Mouse (Mus musculus) heart, embryonic 13.5 days (tissue): Measurements from ENCODE around the gene Mknk1. TPM values are rescaled to one million over a fixed set of nuclear protein-coding genes. Genes with fewer than 3 reads are reported as not detected.

ENCODE experiments used
- ATAC-seq: fragments of 200-750 bp; cut with Nextera tagmentation; 2 replicates; pipeline ENCODE4 v1.8.0; 2017; ENCODE audit warnings: moderate TSS enrichment; ENCODE audit not compliant: insufficient number of reproducible peaks, low FRiP score, low TSS enrichment; ENCODE audit errors: extremely low read depth
- H3K27ac ChIP-seq: fragments of 300-500 bp; sonication (generic); replicated peaks from 2 replicates; pipeline ENCODE4 v1.5.1; 2015; ENCODE audit warnings: moderate library complexity, mild to moderate bottlenecking, inconsistent platforms
- H3K27me3 ChIP-seq: fragments of 300-500 bp; sonication (generic); replicated peaks from 2 replicates; pipeline ENCODE4 v1.6.1; 2015; ENCODE audit warnings: mild to moderate bottlenecking, inconsistent platforms
- H3K36me3 ChIP-seq: fragments of 300-500 bp; sonication (generic); 2 replicates; pipeline ENCODE4 v1.6.1; 2015; ENCODE audit warnings: mild to moderate bottlenecking, inconsistent platforms
- H3K4me1 ChIP-seq: fragments of 300-500 bp; sonication (generic); 2 replicates; pipeline ENCODE4 v1.6.1; 2015; ENCODE audit warnings: inconsistent platforms
- H3K4me2 ChIP-seq: fragments of 300-500 bp; sonication (generic); 2 replicates; pipeline ENCODE4 v1.6.1; 2015; ENCODE audit warnings: inconsistent platforms, mild to moderate bottlenecking, moderate library complexity
- H3K4me3 ChIP-seq: fragments of 300-500 bp; sonication (generic); 2 replicates; pipeline ENCODE4 v1.5.1; 2015; ENCODE audit warnings: moderate library complexity, mild to moderate bottlenecking, inconsistent platforms
- H3K9ac ChIP-seq: fragments of 300-500 bp; sonication (generic); 2 replicates; pipeline ENCODE4 v1.6.1; 2015; ENCODE audit warnings: inconsistent platforms, mild to moderate bottlenecking, moderate library complexity
- H3K9me3 ChIP-seq: fragments of 300-500 bp; sonication (generic); 2 replicates; pipeline ENCODE4 v1.6.1; 2016; ENCODE audit warnings: inconsistent platforms
- WGBS: fragments of 180-500 bp; shearing (Covaris S2); methylation state at CpG from one replicate; pipeline ENCODE4 v1.1.7; 2015; ENCODE audit warnings: mixed read lengths; 5-methylcytosine and 5-hydroxymethylcytosine counted together
- polyA plus RNA-seq: library from polyadenylated mRNA; unstranded; fragments of >200 nt; fragmentation: Nextera tagmentation; extraction: Ambion mirVana; gene quantifications from 2 replicates; pipeline ENCODE4 v1.2.1, GENCODE M21; 2015

Gene Mknk1
- polyA plus RNA-seq, 1 experiment from 2014 or later, result 18.6 TPM

DNA sequence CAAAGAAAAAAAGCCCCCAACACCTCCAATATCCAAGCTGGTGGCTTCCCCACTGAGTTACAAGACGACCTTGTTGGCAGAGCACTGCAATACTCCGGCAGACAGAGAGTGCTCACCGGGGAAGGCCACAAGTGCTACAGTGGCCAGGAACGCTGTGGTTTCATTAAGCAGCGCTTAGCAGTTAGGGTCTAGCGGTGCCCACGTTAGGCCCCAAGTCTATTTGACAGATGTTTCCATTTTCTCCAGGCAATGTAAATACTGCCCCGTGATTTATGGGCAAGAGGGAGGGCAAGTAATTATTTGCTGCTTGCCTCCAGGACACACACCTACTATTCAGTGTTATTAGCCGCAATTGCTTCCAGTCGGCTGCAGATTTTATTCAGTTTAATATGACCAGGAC lies 24.9 kb downstream of the Mknk1 start:
- no peak for ATAC-seq
- Histone ChIP-seq H3K4me3 (no peak overlapping the region), H3K4me2 (no peak overlapping the region), H3K27ac (no peak overlapping the region), H3K9me3 (no peaks in the 10 kb centered on the region), H3K9ac (no peak overlapping the region), H3K4me1 (no peaks in the 10 kb centered on the region), H3K27me3 (no peaks in the 10 kb centered on the region), H3K36me3 (peaks cover 87% of the 10 kb centered on the region)
- 69% methylated on average over 10 of the region's 10 CpGs for WGBS

DNA sequence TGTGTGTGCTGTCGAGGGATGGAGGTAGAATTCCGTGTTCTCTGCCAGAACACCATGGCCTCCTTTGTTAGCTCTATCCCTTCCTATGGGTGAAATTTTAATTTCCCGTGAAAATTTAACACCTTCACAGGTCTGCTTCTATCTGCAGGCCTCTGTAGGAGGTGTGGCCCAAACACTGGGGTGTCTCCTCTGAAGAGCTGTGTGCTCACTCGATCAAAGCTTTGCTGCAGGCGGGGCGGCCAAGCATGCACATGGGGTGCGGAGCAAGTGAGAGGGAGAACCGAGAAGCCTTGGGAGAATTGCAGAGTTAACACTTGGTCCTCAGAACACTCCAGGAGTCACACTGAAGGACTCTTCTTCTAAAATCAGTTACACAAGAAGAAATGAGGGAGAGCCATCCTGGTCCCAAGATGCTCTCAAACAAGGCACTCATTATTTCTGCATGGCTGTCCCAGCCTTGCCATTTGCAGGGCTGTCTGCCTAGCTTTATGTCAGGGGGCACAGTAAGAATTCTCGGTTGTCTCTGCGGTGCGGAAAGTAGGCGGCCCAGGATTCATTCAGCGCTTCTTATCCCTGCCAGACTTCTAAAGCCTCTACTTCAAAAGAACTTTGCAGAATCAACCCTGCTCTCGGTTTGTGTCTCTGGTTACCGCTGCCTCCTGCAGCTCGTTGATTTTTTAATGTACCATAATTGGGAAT lies 30.7 kb downstream of the Mknk1 start:
- Histone ChIP-seq H3K4me2 (no peak overlapping the region), H3K4me3 (no peak overlapping the region), H3K36me3 (peaks cover 73% of the 10 kb centered on the region), H3K4me1 (no peaks in the 10 kb centered on the region), H3K27ac (no peak overlapping the region), H3K9me3 (no peaks in the 10 kb centered on the region), H3K27me3 (no peaks in the 10 kb centered on the region), H3K9ac (no peak overlapping the region)
- no peak for ATAC-seq
- WGBS, result 44% methylated on average over 16 of the region's 16 CpGs

DNA sequence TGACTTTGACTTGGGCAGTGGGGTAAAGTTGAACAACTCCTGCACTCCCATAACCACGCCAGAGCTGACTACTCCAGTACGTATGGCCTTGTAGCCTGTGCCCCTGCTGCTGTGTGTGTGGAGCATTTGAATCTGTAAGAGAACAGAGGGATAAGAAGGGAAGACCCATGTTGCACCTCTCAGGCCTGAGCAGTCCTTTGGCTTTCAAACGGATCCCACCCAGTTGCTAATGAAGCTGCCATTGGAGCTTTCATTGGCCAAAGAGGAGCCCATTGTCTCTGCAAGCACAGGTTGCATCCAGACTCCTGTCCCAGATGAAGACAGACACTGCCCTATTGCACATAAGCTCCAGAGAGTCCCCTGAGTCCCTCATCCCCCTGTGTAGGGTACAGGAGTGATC lies 34.2 kb downstream of the Mknk1 start:
- WGBS, result 77% methylated on average over 3 of the region's 3 CpGs
- Histone ChIP-seq H3K27ac (no peak overlapping the region), H3K9ac (no peak overlapping the region), H3K9me3 (no peaks in the 10 kb centered on the region), H3K4me2 (no peak overlapping the region), H3K27me3 (0 out of 2 replicates have a peak, but pooled peaks cover 4% of the 10 kb centered on the region), H3K36me3 (peaks cover 69% of the 10 kb centered on the region), H3K4me3 (no peak overlapping the region), H3K4me1 (peaks cover 9% of the 10 kb centered on the region)
- no peak for ATAC-seq

DNA sequence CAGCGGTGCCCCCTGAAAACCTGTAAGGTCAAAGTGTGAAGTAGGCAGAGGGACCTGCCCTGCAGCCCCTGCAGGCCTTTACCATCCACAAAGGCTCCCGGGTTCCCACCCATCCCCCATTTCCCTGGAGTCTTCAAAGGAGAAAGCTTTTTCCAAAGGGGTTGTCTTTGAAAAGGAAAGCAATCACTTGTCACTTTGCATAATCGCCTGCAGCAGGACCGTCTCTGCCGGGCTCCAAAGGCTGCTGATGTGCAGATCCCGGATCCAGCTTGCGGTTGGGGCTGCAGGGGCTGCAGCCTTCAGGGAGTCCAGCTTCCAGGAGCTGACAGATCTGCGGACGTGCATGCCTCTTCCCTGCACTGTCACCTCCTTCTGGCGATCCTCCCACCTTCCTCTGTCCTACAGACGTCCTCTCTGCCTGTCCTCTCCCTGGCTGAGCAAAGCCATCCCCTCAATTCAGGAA lies 39.2 kb downstream of the Mknk1 start:
- ATAC-seq, result no peak
- peak overlapping the region; percentile 17; the same call in 1 of the 2 replicates for H3K4me3 ChIP-seq
- peak overlapping the region; percentile 57 for H3K4me2 ChIP-seq
- H3K27ac ChIP-seq, result no peak overlapping the region
- 4% methylated on average over 11 of the region's 11 CpGs for WGBS
- H3K27me3 ChIP-seq, result peaks cover 18% of the 10 kb centered on the region; the same call in 1 of the 2 replicates
- peaks cover 17% of the 10 kb centered on the region for H3K4me1 ChIP-seq
- 0 out of 2 replicates have a peak overlapping the region, but pooled peaks have one; percentile 44 for H3K9ac ChIP-seq
- peaks cover 37% of the 10 kb centered on the region for H3K36me3 ChIP-seq
- no peaks in the 10 kb centered on the region for H3K9me3 ChIP-seq

DNA sequence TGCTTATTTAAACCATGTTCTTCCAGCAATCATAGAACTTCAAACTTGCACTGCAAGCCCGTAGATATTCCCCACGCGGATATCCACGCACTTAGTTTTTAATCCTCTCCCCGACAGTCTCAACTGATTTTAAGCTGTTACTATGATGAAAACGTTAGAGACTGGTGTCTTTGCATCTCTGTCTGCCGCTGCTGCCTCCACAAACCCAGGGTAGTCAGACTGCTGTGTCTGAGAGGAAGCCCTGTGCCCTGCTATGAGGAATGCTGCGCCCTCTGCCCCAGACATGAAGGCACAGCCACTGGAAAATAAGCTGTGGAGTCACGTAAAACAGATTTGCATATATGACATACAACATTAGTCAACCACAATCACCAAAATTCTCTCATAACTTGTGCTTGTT lies 39.8 kb downstream of the Mknk1 start:
- no peaks in the 10 kb centered on the region for H3K9me3 ChIP-seq
- H3K9ac ChIP-seq, result no peak overlapping the region
- H3K27me3 ChIP-seq, result peaks cover 18% of the 10 kb centered on the region; the same call in 1 of the 2 replicates
- peak overlapping the region; percentile 57 for H3K4me2 ChIP-seq
- no peak overlapping the region for H3K4me3 ChIP-seq
- ATAC-seq, result no peak
- H3K4me1 ChIP-seq, result peaks cover 17% of the 10 kb centered on the region
- H3K36me3 ChIP-seq, result peaks cover 31% of the 10 kb centered on the region
- no peak overlapping the region for H3K27ac ChIP-seq
- 48% methylated on average over 9 of the region's 9 CpGs for WGBS

DNA sequence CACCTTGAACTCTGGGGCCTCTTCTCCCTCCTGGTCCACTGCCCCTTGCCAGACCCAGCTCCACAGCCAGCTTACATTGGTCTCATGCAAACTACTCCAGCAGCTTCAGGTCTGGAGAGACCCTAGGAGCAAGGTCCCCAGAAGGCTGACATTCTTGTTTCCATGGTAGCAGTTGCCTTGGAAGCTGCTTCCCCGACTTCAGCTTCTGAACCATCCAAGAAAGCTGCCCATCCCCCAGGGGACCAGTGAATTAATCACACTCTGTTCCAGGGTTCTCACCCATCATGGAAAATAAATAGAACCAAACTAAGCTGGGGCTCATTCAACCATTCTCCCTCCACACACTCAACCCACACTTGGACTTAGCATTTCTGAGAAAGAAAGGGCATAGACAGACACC lies 42.2 kb downstream of the Mknk1 start:
- Histone ChIP-seq H3K27me3 (peaks cover 27% of the 10 kb centered on the region), H3K27ac (no peak overlapping the region), H3K9ac (no peak overlapping the region), H3K9me3 (no peaks in the 10 kb centered on the region), H3K36me3 (peaks cover 8% of the 10 kb centered on the region), H3K4me2 (no peak overlapping the region), H3K4me3 (no peak overlapping the region), H3K4me1 (peaks cover 17% of the 10 kb centered on the region)
- 32% methylated on average over 1 of the region's 1 CpGs for WGBS
- ATAC-seq, result no peak

DNA sequence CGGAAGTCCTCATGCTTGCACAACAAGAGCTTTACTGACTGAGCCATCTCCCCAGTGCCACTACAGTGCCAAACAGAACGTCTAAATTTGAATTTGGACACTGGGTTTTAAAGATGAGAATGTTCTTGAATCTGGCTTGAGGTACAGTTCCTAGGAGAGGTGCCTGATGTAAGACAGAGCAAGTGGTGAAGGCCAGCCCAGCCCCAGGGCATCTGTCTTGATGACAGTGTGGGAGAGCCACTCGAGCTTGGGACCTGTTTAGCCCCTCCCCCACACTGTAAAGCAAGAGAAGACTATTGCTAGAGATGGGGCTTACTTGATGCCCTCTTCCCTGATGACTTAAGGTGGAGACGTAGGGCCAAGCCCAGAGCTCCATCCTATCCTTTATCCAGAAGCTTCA lies 43.2 kb downstream of the Mknk1 start:
- H3K27ac ChIP-seq, result no peak overlapping the region
- H3K9ac ChIP-seq, result no peak overlapping the region
- no peaks in the 10 kb centered on the region for H3K36me3 ChIP-seq
- peaks cover 17% of the 10 kb centered on the region for H3K4me1 ChIP-seq
- H3K27me3 ChIP-seq, result peaks cover 35% of the 10 kb centered on the region
- H3K9me3 ChIP-seq, result no peaks in the 10 kb centered on the region
- WGBS, result 44% methylated on average over 4 of the region's 4 CpGs
- no peak overlapping the region for H3K4me3 ChIP-seq
- no peak for ATAC-seq
- no peak overlapping the region for H3K4me2 ChIP-seq

DNA sequence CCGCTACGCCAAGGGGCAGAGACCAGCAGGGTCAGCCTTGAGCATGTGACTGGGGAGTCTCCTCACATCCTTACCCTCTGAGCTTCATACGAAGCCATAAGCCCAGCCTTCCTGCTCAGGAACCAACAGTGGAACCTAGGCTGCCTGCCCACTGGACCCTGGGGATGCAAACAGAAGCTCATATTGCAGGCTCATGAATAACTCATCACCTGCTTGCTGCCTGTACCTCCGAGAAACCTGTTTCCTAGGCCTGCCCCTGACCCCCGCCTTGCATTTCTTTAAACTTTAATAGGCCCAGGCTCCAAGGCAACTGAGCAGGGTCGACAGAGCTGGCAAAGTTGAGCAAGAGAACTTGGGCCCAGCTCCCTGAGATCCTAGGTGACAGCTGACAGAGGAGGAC lies 45.0 kb downstream of the Mknk1 start, which contains the start of gene Kncn:
Gene Kncn (plus strand): TSS at position 379 of the 400 bp plus-strand sequence.
- H3K27ac ChIP-seq, result no peak within 1 kb of the TSS
- no peak for ATAC-seq

DNA sequence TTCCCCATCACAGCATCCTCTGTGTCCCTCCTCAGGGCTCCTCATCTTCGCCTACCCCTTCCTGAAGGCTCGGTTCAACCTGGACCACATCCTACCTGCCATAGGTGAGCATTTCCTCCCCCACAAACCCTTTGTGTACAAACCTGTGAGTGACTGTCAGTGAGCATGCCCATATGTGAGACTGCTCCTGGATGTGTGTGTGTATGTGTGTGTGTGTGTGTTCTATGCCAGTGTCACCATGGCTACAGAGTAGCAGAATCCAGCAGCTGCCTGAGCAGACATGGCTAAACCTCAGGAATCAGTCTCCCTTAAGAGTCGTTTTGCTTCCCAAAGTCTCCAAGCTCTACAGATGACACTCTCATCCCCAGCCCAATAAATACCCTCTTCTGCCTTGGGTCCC lies 46.8 kb downstream of the Mknk1 start:
- Histone ChIP-seq H3K36me3 (no peaks in the 10 kb centered on the region), H3K4me1 (peaks cover 10% of the 10 kb centered on the region), H3K4me2 (no peak overlapping the region), H3K27me3 (peaks cover 66% of the 10 kb centered on the region), H3K27ac (no peak overlapping the region), H3K4me3 (no peak overlapping the region), H3K9me3 (no peaks in the 10 kb centered on the region), H3K9ac (no peak overlapping the region)
- 59% methylated on average over 3 of the region's 3 CpGs for WGBS
- no peak for ATAC-seq

More for the DNA sequence above, 45.0 kb downstream of the Mknk1 start, which contains the start of gene Kncn:
- Histone ChIP-seq H3K27me3 (peaks cover 48% of the 10 kb centered on the region), H3K4me2 (no peak within 1 kb of the TSS), H3K36me3 (no peaks in the 10 kb centered on the region), H3K9me3 (no peaks in the 10 kb centered on the region), H3K4me1 (no peaks in the 10 kb centered on the region), H3K4me3 (no peak within 1 kb of the TSS), H3K9ac (no peak within 1 kb of the TSS)
- 65% methylated on average over 6 of the region's 6 CpGs for WGBS

DNA sequence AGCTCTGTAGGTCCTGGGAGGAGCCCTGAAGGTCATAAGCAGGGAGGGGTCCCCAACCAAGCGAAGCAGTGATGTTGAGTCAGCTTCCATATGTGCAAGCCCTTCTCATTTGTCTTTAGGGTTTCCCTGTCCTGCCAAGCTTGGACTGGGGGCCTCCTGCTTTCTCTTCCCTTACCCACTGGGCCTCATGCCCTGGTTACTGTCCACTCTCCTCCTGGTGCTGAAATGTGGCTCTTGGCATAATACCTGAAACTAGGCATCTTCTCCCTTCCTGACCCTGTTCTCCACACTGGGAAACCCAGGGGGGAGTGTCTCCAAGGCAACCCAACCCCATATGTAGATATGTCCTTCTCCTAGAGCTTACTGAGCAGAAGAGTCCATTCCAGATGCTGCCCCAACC lies 47.9 kb downstream of the Mknk1 start:
- H3K27me3 ChIP-seq, result peaks cover 67% of the 10 kb centered on the region
- 42% methylated on average over 1 of the region's 1 CpGs for WGBS
- peaks cover 12% of the 10 kb centered on the region for H3K4me1 ChIP-seq
- H3K27ac ChIP-seq, result no peak overlapping the region
- no peaks in the 10 kb centered on the region for H3K36me3 ChIP-seq
- H3K4me2 ChIP-seq, result no peak overlapping the region
- H3K4me3 ChIP-seq, result no peak overlapping the region
- no peak overlapping the region for H3K9ac ChIP-seq
- no peak for ATAC-seq
- H3K9me3 ChIP-seq, result no peaks in the 10 kb centered on the region

DNA sequence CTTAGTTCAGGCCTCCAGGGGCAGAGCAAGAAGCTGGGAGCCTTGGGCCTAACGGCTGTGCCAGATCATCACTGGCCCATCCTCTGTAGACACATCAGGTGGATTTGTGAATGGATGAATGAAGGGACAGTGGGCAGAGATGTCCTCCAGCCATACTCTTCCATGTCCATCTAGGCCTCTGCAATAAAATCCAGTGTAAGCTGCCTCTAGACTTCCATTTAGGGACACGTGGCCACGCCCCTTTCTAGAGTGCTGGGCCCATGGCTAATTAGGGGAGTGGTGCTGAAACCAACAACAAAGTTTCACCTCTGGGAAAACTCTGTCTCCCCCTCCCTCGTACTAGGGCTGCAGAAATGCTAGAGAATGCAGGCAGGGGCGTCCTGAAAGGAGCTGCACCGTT lies 51.1 kb downstream of the Mknk1 start:
- Histone ChIP-seq H3K36me3 (no peaks in the 10 kb centered on the region), H3K9ac (peak overlapping the region; percentile 47; the same call in 1 of the 2 replicates), H3K4me1 (peaks cover 12% of the 10 kb centered on the region), H3K27ac (no peak overlapping the region), H3K4me2 (peak overlapping the region; percentile 74), H3K27me3 (peaks cover 79% of the 10 kb centered on the region), H3K9me3 (no peaks in the 10 kb centered on the region), H3K4me3 (peak overlapping the region; percentile 42)
- 12% methylated on average over 6 of the region's 6 CpGs for WGBS
- no peak for ATAC-seq

DNA sequence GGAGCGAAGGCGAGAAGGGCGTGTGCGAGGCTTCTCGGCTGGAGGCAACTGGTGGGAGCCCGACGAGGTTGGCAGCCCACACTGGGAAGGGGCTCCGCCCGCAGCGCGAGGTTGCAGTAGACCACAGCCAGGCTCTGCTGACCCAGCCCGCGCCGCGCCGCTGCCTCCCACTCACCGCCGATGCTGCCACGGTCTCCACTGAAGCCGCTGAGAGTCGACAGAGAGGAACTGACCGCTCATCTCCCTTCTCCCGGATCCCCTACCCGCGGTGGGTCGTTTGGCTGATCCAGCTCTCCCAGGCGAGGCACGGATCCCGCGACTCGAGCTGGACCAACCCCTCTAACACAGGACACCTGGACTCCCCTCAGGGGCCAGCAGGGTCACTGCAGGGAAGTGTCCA lies 51.6 kb downstream of the Mknk1 start, which contains the start of gene 6430628N08Rik:
Gene 6430628N08Rik (plus strand): TSS at position 113 of the 400 bp plus-strand sequence.
- H3K4me2 ChIP-seq, result peak within 1 kb of the TSS; percentile 74
- ATAC-seq, result no peak
- H3K27me3 ChIP-seq, result peaks cover 81% of the 10 kb centered on the region
- peak within 1 kb of the TSS; percentile 42 for H3K4me3 ChIP-seq
- H3K27ac ChIP-seq, result no peak within 1 kb of the TSS
- H3K9ac ChIP-seq, result peak within 1 kb of the TSS; percentile 47; the same call in 1 of the 2 replicates
- WGBS, result 2% methylated on average over 31 of the region's 31 CpGs
- no peaks in the 10 kb centered on the region for H3K9me3 ChIP-seq
- H3K4me1 ChIP-seq, result peaks cover 12% of the 10 kb centered on the region
- H3K36me3 ChIP-seq, result no peaks in the 10 kb centered on the region
